Mouse (Mus musculus) heart, adult 2 months (tissue): ENCODE measurements around the gene Vezf1.

ENCODE experiments used
- CTCF ChIP-seq: fragments of 200-600 bp; IDR thresholded peaks from 2 replicates; pipeline ENCODE4 v1.8.1; 2022; ENCODE audit warnings: antibody characterized with exemption, mild to moderate bottlenecking, moderate library complexity
- POLR2A ChIP-seq: fragments of 200-500 bp; IDR thresholded peaks from 2 replicates; pipeline ENCODE4 v1.6.1; 2011; ENCODE audit warnings: mild to moderate bottlenecking, low read depth, low read length, control low read depth; ENCODE audit not compliant: insufficient read depth

DNA sequence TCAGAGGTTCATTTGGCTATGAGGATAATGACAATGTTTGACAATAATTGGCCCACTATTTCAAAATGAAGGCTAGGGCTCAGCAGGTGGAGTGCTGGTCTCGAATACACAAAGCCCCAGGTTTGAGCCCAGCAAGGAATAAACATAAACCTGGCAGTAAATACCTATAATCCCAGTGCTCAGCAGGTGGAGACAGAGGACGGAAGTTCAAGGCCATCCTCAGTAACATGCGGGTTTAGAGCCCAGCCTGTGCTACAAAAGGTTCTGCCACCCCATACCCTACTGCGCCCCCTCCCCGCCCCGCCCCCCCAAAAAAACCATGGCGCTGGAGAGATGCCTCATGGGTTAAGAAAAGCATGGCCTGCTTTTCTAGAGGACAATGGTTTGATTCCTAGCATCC lies 32.1 kb upstream of the Vezf1 start:
- TF ChIP-seq CTCF (no peak), POLR2A (no peak)
